Mouse (Mus musculus) heart, embryonic 12.5 days (tissue): ENCODE data around the gene Topors. TPM values are rescaled to one million over a fixed set of nuclear protein-coding genes. Genes with fewer than 3 reads are reported as not detected.

Experiments
- ATAC-seq: fragments of 200-750 bp; cut with Nextera tagmentation; 2 replicates; pipeline ENCODE4 v1.8.0; 2017; ENCODE audit warnings: moderate TSS enrichment, moderate library complexity; ENCODE audit not compliant: insufficient number of reproducible peaks, low FRiP score
- H3K27ac ChIP-seq: fragments of 300-500 bp; sonication (generic); 2 replicates; pipeline ENCODE4 v1.5.1; 2016; ENCODE audit warnings: mild to moderate bottlenecking, moderate library complexity; ENCODE audit not compliant: poor library complexity, severe bottlenecking
- H3K27me3 ChIP-seq: fragments of 300-500 bp; sonication (generic); replicated peaks from 2 replicates; pipeline ENCODE4 v1.6.1; 2016; ENCODE audit warnings: mild to moderate bottlenecking, moderate library complexity
- H3K36me3 ChIP-seq: fragments of 300-500 bp; sonication (generic); 2 replicates; pipeline ENCODE4 v1.6.1; 2016; ENCODE audit warnings: mild to moderate bottlenecking, moderate library complexity
- H3K4me1 ChIP-seq: fragments of 300-500 bp; sonication (generic); replicated peaks from 2 replicates; pipeline ENCODE4 v1.6.1; 2016; ENCODE audit warnings: mild to moderate bottlenecking
- H3K4me2 ChIP-seq: fragments of 300-500 bp; sonication (generic); 2 replicates; pipeline ENCODE4 v1.6.1; 2016; ENCODE audit warnings: mild to moderate bottlenecking, moderate library complexity
- H3K4me3 ChIP-seq: fragments of 300-500 bp; sonication (generic); 2 replicates; pipeline ENCODE4 v1.5.1; 2016; ENCODE audit warnings: mild to moderate bottlenecking
- H3K9ac ChIP-seq: fragments of 300-500 bp; sonication (generic); 2 replicates; pipeline ENCODE4 v1.6.1; 2016; ENCODE audit warnings: mild to moderate bottlenecking, moderate library complexity
- H3K9me3 ChIP-seq: fragments of 300-500 bp; sonication (generic); replicated peaks from 2 replicates; pipeline ENCODE4 v1.6.1; 2016; ENCODE audit warnings: mild to moderate bottlenecking, moderate library complexity
- WGBS: fragments of 180-500 bp; shearing (Covaris S2); methylation state at CpG from one replicate; pipeline ENCODE4 v1.1.7; 2016; 5-methylcytosine and 5-hydroxymethylcytosine counted together
- polyA plus RNA-seq: library from polyadenylated mRNA; unstranded; fragments of >200 nt; fragmentation: Nextera tagmentation; extraction: Ambion mirVana; gene quantifications from 2 replicates; pipeline ENCODE4 v1.2.1, GENCODE M21; 2016

Topors gene
- polyA plus RNA-seq, 1 experiment from 2014 or later = 35.3 TPM

- H3K27ac ChIP-seq = no peak overlapping the region
- no peak overlapping the region for H3K4me2 ChIP-seq
- H3K4me1 ChIP-seq = no peaks in the 10 kb centered on the region
- ATAC-seq = no peak
- no peak overlapping the region for H3K9ac ChIP-seq
- H3K27me3 ChIP-seq = no peaks in the 10 kb centered on the region
- WGBS = 66% methylated on average over 6 of the region's 6 CpGs
- no peak overlapping the region for H3K4me3 ChIP-seq
- H3K9me3 ChIP-seq = peaks cover 17% of the 10 kb centered on the region; the same call in 1 of the 2 replicates
- H3K36me3 ChIP-seq = no peaks in the 10 kb centered on the region
Observed at GRCm38 (mm10) chr4:40287415-40287814, 17.8 kb upstream of the Topors start.

DNA sequence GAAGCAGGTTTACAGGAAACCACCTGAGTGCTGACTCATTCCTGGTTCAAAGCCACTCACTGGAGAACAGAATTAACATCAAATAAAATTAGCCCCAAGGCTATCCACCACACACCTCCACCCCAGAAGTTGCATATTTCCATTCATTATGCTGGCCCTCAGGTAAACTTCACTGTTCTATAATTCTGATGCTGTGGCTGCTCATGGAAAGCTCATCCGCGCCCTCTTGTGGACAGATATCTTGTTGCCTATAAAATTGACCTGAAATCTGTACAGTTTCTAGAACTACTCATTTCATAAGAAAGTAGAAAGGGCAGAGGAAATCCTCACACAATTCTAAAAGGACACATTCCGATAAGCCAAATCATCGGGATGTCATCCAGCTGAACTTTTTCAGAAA is 15.9 kb upstream of the Topors start:
- 15% methylated on average over 4 of the region's 4 CpGs for WGBS
- no peak overlapping the region for H3K4me3 ChIP-seq

DNA sequence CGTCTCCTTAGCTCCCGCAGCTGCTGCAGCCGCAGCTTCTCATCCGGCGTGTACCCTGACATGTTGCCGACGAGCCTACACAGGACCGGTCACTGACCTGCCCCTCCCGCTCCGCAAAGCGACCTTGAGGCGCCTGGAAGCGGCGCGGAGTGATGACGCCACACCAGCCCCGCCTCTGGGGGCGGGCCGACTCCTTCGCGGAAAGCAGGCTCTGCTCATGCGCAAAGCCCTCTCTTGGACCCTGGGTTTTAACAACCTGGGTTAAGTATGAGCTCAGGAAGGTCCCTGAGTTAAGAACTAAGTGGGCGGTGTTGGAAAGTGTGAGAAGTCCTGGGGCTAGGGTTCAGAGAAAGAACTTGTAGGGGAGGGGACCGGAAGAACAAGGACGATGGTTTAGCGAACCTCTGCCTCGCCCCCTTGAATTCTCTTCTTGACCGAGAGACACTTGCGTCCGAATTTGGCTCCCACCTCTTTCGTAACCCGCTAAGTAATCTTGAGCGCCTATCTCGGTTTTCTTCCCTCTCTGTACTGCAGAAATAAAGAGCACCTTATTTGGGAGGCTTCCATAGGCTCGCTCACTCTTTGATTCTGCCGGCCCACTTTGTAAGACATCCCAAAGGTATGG is 9.7 kb upstream of the Topors start, which contains the start of gene Ndufb6:
TSS of gene Ndufb6 (minus strand) at position 146 of the 625 bp plus-strand sequence.
- H3K9me3 ChIP-seq = no peaks in the 10 kb centered on the region
- peaks cover 22% of the 10 kb centered on the region for H3K36me3 ChIP-seq
- H3K9ac ChIP-seq = peak within 1 kb of the TSS; percentile 89
- peak within 1 kb of the TSS; percentile 99 for H3K4me3 ChIP-seq
- H3K4me1 ChIP-seq = peaks cover 10% of the 10 kb centered on the region
- no peaks in the 10 kb centered on the region for H3K27me3 ChIP-seq
- H3K4me2 ChIP-seq = peak within 1 kb of the TSS; percentile 82
- ATAC-seq = peak; percentile 98
- under 1% methylated on average over 36 of the region's 36 CpGs for WGBS
- H3K27ac ChIP-seq = peak within 1 kb of the TSS; percentile 82

More for the DNA sequence above, 15.9 kb upstream of the Topors start:
- H3K27me3 ChIP-seq = no peaks in the 10 kb centered on the region
- no peak overlapping the region for H3K4me2 ChIP-seq
- no peak for ATAC-seq
- H3K36me3 ChIP-seq = no peaks in the 10 kb centered on the region
- peaks cover 4% of the 10 kb centered on the region; the same call in 1 of the 2 replicates for H3K9me3 ChIP-seq
- H3K9ac ChIP-seq = no peak overlapping the region
- no peak overlapping the region for H3K27ac ChIP-seq
- no peaks in the 10 kb centered on the region for H3K4me1 ChIP-seq

- H3K9me3 ChIP-seq = no peaks in the 10 kb centered on the region
- peaks cover 23% of the 10 kb centered on the region for H3K36me3 ChIP-seq
- H3K4me1 ChIP-seq = peaks cover 10% of the 10 kb centered on the region
- H3K27ac ChIP-seq = peak overlapping the region; percentile 82
- WGBS = under 1% methylated on average over 21 of the region's 21 CpGs
- no peaks in the 10 kb centered on the region for H3K27me3 ChIP-seq
- peak; percentile 78 for ATAC-seq
- H3K4me3 ChIP-seq = peak overlapping the region; percentile 99
- H3K4me2 ChIP-seq = peak overlapping the region; percentile 82
- peak overlapping the region; percentile 89 for H3K9ac ChIP-seq
Observed at GRCm38 (mm10) chr4:40278880-40279275, 9.2 kb upstream of the Topors start.

DNA sequence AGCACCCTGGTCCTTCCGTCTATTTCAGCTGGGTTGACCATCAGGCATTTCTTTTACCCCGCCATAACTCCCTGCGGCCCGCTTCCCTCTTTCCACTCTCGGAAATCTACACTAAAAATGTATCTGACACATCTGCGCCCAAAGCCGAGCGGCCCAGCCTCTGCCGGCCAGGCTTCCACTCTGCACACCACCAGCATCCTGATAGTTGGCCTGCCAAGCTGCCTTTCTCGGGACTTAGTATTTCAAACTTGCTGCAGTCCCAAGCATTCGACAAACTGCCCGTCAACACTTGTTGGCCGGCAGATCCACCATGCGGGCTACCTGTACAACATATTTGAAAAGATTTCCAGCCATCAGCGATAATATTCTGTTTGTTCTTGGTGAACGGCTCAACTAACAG is 815 bp downstream of the Topors start:
- no peaks in the 10 kb centered on the region for H3K27me3 ChIP-seq
- H3K36me3 ChIP-seq = peaks cover 28% of the 10 kb centered on the region
- H3K9me3 ChIP-seq = no peaks in the 10 kb centered on the region
- H3K27ac ChIP-seq = peak overlapping the region; percentile 99
- H3K4me1 ChIP-seq = peaks cover 34% of the 10 kb centered on the region
- under 1% methylated on average over 16 of the region's 16 CpGs for WGBS
- H3K9ac ChIP-seq = peak overlapping the region; percentile 97
- ATAC-seq = peak; percentile 20; the same call in 1 of the 2 replicates
- H3K4me2 ChIP-seq = peak overlapping the region; percentile 97
- H3K4me3 ChIP-seq = peak overlapping the region; percentile 72

DNA sequence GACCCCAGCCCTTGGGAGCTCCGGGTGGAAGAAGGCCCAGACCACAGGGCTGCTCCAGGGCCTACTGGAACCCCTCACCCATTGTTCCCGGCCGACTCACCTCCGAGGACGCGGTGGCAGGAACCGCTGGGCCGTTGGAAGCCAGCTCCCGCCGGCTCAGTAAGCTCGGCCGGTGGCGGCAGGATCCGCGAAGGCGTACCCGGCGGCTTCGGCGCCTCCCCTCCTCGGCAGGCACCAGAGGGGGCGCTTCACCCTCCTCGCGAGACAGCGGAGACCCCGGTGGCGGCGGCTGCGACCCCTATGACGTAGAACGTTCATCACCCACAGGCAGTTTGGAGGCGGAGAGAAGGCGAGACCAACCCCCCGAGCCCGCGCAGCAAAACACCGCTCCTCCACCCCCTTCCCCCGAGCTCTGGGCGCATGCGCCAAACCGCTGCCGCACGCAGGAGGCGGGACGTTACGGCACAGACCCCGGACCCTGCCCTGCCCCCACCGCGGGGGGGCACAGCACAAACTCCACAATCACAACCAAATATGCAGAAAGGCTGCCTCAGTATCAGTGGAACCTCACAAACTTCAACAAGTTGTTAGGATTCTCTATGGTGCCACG is 1.3 kb downstream of the Topors start:
- Histone ChIP-seq H3K4me2 (peak overlapping the region; percentile 97), H3K36me3 (peaks cover 28% of the 10 kb centered on the region), H3K4me1 (peaks cover 34% of the 10 kb centered on the region), H3K9me3 (no peaks in the 10 kb centered on the region), H3K9ac (peak overlapping the region; percentile 97), H3K4me3 (peak overlapping the region; percentile 72), H3K27me3 (no peaks in the 10 kb centered on the region), H3K27ac (peak overlapping the region; percentile 99)
- WGBS = 0% methylated on average over 49 of the region's 50 CpGs
- ATAC-seq = peak; percentile 87

DNA sequence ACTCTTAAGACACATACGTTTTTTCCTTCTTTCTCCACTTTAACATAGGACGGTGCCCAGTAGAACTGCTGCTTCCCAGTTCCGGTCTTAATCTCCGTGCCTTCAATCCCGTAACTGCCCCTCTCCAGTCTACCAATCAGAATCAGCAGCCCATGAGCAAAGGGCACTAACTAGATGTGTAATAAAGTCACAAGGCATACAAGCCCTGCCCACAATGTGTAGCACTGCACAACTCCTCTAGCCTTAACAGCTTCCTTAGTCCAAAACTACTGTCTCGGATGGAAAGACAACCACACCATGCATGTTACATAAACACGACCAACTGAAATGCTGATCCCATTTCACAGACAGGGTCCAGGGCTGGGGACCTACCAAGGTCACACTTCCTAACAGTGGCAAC is 2.0 kb downstream of the Topors start:
- H3K9me3 ChIP-seq = no peaks in the 10 kb centered on the region
- H3K27ac ChIP-seq = peak overlapping the region; percentile 99
- peak overlapping the region; percentile 72 for H3K4me3 ChIP-seq
- no peaks in the 10 kb centered on the region for H3K27me3 ChIP-seq
- H3K4me1 ChIP-seq = peaks cover 34% of the 10 kb centered on the region
- WGBS = 62% methylated on average over 7 of the region's 7 CpGs
- peak overlapping the region; percentile 97 for H3K9ac ChIP-seq
- H3K4me2 ChIP-seq = peak overlapping the region; percentile 97
- peaks cover 29% of the 10 kb centered on the region for H3K36me3 ChIP-seq
- ATAC-seq = no peak

DNA sequence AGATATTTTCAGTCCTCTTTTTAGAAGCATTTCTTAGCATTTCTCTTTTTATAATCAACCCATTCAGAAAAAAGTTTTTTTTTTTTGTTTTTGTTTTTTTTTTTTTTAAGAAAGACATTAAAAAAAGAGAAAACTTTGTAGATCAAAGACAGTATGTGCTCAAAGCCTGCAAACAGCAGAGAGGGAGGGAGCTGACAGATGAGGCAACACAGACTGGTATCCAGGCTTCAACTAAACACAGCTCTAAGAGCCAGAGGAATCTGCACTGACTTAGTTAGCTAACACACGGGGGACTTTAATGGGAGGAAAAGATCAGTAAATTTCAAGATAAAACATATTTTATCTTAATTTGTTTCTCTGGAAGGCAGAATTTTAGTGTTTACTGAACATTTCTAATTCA is 5.3 kb downstream of the Topors start:
- Histone ChIP-seq H3K27ac (no peak overlapping the region), H3K9ac (no peak overlapping the region), H3K4me2 (no peak overlapping the region), H3K9me3 (no peaks in the 10 kb centered on the region), H3K27me3 (no peaks in the 10 kb centered on the region), H3K36me3 (peaks cover 58% of the 10 kb centered on the region), H3K4me1 (peaks cover 30% of the 10 kb centered on the region), H3K4me3 (no peak overlapping the region)
- 40% methylated on average over 1 of the region's 1 CpGs for WGBS
- ATAC-seq = no peak

DNA sequence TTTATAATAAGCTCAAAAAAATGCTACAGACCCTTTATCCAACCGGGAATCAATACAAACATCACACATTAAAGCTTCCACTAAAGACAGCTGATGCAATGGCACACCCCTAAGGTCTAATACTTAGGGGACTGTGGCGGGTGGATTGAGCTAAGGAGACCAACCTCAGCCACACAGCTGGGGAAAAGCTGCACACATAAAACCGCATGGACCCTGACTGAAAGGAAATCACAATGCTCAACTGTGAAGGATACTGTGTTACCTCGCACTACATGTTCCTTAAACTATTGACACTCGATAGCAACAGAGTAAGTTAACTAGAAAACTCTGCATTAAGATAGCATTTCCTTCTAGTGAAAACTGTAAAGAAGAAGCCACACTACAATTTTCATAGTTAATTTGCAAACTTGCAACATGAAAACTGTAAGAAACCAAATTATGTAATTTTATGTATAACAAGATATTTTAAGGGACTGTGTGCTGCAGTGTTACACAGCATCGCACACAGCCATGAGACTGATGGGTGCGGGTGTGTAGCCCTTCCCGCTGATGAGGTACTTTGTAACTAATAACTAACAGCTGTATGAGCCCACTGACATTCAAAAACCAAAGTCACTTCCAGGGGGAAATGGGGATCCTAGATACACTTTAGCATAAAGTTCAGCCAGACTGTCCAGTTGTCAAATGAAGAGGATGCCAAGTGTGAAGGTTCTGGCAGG is 15.1 kb downstream of the Topors start:
- H3K4me1 ChIP-seq = no peaks in the 10 kb centered on the region
- no peaks in the 10 kb centered on the region for H3K9me3 ChIP-seq
- H3K4me3 ChIP-seq = no peak overlapping the region
- peaks cover 14% of the 10 kb centered on the region for H3K36me3 ChIP-seq
- H3K27me3 ChIP-seq = no peaks in the 10 kb centered on the region
- H3K9ac ChIP-seq = no peak overlapping the region
- no peak overlapping the region for H3K4me2 ChIP-seq
- ATAC-seq = no peak
- no peak overlapping the region for H3K27ac ChIP-seq
- 86% methylated on average over 8 of the region's 8 CpGs for WGBS

GRCm38 (mm10) chr4:40253766-40254165 is 15.9 kb downstream of the Topors start:
- H3K4me1 ChIP-seq = no peaks in the 10 kb centered on the region
- H3K4me3 ChIP-seq = no peak overlapping the region
- ATAC-seq = no peak
- H3K9me3 ChIP-seq = no peaks in the 10 kb centered on the region
- H3K9ac ChIP-seq = no peak overlapping the region
- H3K4me2 ChIP-seq = no peak overlapping the region
- WGBS = 58% methylated on average over 2 of the region's 2 CpGs
- H3K36me3 ChIP-seq = peaks cover 9% of the 10 kb centered on the region; the same call in 1 of the 2 replicates
- H3K27me3 ChIP-seq = no peaks in the 10 kb centered on the region
- no peak overlapping the region for H3K27ac ChIP-seq

DNA sequence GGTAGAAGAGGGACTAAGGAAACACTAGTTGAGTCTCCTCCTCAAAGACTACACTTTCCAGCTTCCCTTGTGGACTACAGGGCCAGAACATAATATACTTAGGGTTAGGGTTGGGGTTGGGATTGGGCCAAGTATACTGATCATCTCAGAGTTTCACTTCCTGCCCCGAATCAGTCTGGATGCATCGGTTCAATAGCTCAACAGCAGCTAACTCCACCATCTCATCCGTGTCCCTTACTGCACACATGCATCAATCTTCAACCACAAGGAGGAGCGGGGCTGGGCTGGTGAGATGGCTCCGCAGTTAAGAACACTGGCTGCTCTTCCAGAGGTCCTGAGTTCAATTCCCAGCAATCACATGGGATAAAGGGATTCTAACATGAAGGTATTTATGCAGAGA is 18.7 kb downstream of the Topors start:
- Histone ChIP-seq H3K4me3 (no peak overlapping the region), H3K27me3 (no peaks in the 10 kb centered on the region), H3K27ac (no peak overlapping the region), H3K4me2 (no peak overlapping the region), H3K4me1 (no peaks in the 10 kb centered on the region), H3K9ac (no peak overlapping the region), H3K36me3 (no peaks in the 10 kb centered on the region), H3K9me3 (no peaks in the 10 kb centered on the region)
- 95% methylated on average over 5 of the region's 5 CpGs for WGBS
- no peak for ATAC-seq
